Mouse (Mus musculus) forebrain, embryonic 11.5 days (tissue): ENCODE measurements around the gene Snap91. TPM values are rescaled to one million over a fixed set of nuclear protein-coding genes. Genes with fewer than 3 reads are reported as not detected.
A peak's percentile ranks its signal among the peaks of the same experiment; 100 is the strongest.

Experiments
- ATAC-seq: fragments of 200-750 bp; cut with Nextera tagmentation; replicated peaks from 2 replicates; pipeline ENCODE4 v1.8.0; 2017; ENCODE audit warnings: moderate TSS enrichment; ENCODE audit not compliant: low FRiP score
- DNase-seq: peaks from one replicate; pipeline ENCODE4 v3.0.0-alpha.2; 2017; ENCODE audit warnings: low spot score
- H3K27ac ChIP-seq: fragments of 300-500 bp; sonication (generic); 2 replicates; pipeline ENCODE4 v1.5.1; 2014; ENCODE audit warnings: low read depth, low read length
- H3K27me3 ChIP-seq: fragments of 300-500 bp; sonication (generic); 2 replicates; pipeline ENCODE4 v1.6.1; 2014; ENCODE audit warnings: mild to moderate bottlenecking, low read length, mixed read lengths; ENCODE audit not compliant: control insufficient read depth, insufficient read depth
- H3K36me3 ChIP-seq: fragments of 300-500 bp; sonication (generic); 2 replicates; pipeline ENCODE4 v1.6.1; 2014; ENCODE audit warnings: mild to moderate bottlenecking, low read length, moderate library complexity, mixed read lengths; ENCODE audit not compliant: control insufficient read depth, insufficient read depth
- H3K4me1 ChIP-seq: fragments of 300-500 bp; sonication (generic); replicated peaks from 2 replicates; pipeline ENCODE4 v1.6.1; 2014; ENCODE audit warnings: low read length, mixed read lengths; ENCODE audit not compliant: control insufficient read depth, insufficient read depth
- H3K4me2 ChIP-seq: fragments of 300-500 bp; sonication (generic); 2 replicates; pipeline ENCODE4 v1.6.1; 2014; ENCODE audit warnings: low read depth, mild to moderate bottlenecking, low read length, moderate library complexity, mixed read lengths; ENCODE audit not compliant: severe bottlenecking
- H3K4me3 ChIP-seq: fragments of 300-500 bp; sonication (generic); 2 replicates; pipeline ENCODE4 v1.5.1; 2014; ENCODE audit warnings: low read depth, low read length
- H3K9ac ChIP-seq: fragments of 300-500 bp; sonication (generic); 2 replicates; pipeline ENCODE4 v1.6.1; 2014; ENCODE audit warnings: low read length
- H3K9me3 ChIP-seq: fragments of 300-500 bp; sonication (generic); 2 replicates; pipeline ENCODE4 v1.6.1; 2016; ENCODE audit warnings: low read length, mixed read lengths; ENCODE audit not compliant: control insufficient read depth
- WGBS: fragments of 180-500 bp; shearing (Covaris S2); extraction: QIAGEN DNeasy Blood & Tissue Kit; methylation state at CpG from one replicate; pipeline ENCODE4 v1.1.7; 2014; 5-methylcytosine and 5-hydroxymethylcytosine counted together
- polyA plus RNA-seq: library from polyadenylated mRNA; unstranded; fragments of >200 nt; fragmentation: Nextera tagmentation; extraction: Ambion mirVana; gene quantifications from 2 replicates; pipeline ENCODE4 v1.2.1, GENCODE M21; 2014

The Snap91 gene
- 8.3 and 8.6 TPM in 2 replicates for polyA plus RNA-seq

- DNase-seq: peak; percentile 89
- Histone ChIP-seq H3K36me3 (no peaks in the 10 kb centered on the region), H3K9me3 (no peaks in the 10 kb centered on the region), H3K27ac (peak within 1 kb of the TSS; percentile 46; the same call in 1 of the 2 replicates), H3K4me2 (peak within 1 kb of the TSS; percentile 98), H3K4me1 (peaks cover 6% of the 10 kb centered on the region; the same call in 1 of the 2 replicates), H3K9ac (peak within 1 kb of the TSS; percentile 68), H3K4me3 (peak within 1 kb of the TSS; percentile 70), H3K27me3 (peaks cover 14% of the 10 kb centered on the region)
- peak; percentile 93 for ATAC-seq
- WGBS: 1% methylated on average over 102 of the region's 104 CpGs
These were observed at the start of gene Snap91 for GRCm38 (mm10) chr9:86880113-86880972. TSS of gene Snap91 (minus strand) at chr9:86880654.

DNA sequence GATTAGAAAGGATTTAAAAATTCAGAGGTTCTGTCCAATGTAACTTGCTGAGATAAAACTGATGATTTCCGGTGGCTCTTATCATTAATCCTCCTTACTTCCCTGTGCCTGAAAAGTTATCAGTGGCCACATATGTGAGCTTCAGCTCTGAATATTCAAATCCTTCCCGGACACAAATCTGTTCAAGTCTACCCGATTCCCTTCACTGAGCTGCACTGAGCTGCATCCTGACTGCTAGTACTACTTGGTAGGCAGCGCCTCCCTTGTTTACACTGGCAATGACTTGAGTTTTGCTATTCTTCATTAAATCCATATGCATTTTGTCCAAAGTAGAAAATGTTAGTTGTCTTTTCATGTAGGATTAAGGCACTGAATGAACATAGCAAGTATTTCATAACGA, 46.1 kb upstream of the Snap91 start:
- H3K4me2 ChIP-seq: no peak overlapping the region
- no peak overlapping the region for H3K9ac ChIP-seq
- no peaks in the 10 kb centered on the region for H3K9me3 ChIP-seq
- no peak for ATAC-seq
- WGBS: 82% methylated on average over 5 of the region's 5 CpGs
- H3K27ac ChIP-seq: no peak overlapping the region
- no peaks in the 10 kb centered on the region for H3K4me1 ChIP-seq
- no peak overlapping the region for H3K4me3 ChIP-seq
- no peak for DNase-seq
- no peaks in the 10 kb centered on the region for H3K27me3 ChIP-seq
- H3K36me3 ChIP-seq: no peaks in the 10 kb centered on the region

GRCm38 (mm10) chr9:86925688-86926087, 45.2 kb upstream of the Snap91 start:
- no peak for ATAC-seq
- 86% methylated on average over 6 of the region's 6 CpGs for WGBS
- no peak overlapping the region for H3K27ac ChIP-seq
- no peak overlapping the region for H3K4me2 ChIP-seq
- no peaks in the 10 kb centered on the region for H3K9me3 ChIP-seq
- H3K9ac ChIP-seq: no peak overlapping the region
- no peaks in the 10 kb centered on the region for H3K27me3 ChIP-seq
- no peak for DNase-seq
- H3K36me3 ChIP-seq: no peaks in the 10 kb centered on the region
- no peaks in the 10 kb centered on the region for H3K4me1 ChIP-seq
- H3K4me3 ChIP-seq: no peak overlapping the region

- no peaks in the 10 kb centered on the region for H3K9me3 ChIP-seq
- 57% methylated on average over 3 of the region's 3 CpGs for WGBS
- no peak overlapping the region for H3K9ac ChIP-seq
- H3K4me1 ChIP-seq: no peaks in the 10 kb centered on the region
- H3K27ac ChIP-seq: no peak overlapping the region
- no peak for DNase-seq
- no peak for ATAC-seq
- H3K4me3 ChIP-seq: no peak overlapping the region
- H3K4me2 ChIP-seq: no peak overlapping the region
- no peaks in the 10 kb centered on the region for H3K36me3 ChIP-seq
- H3K27me3 ChIP-seq: no peaks in the 10 kb centered on the region
These were observed 42.0 kb upstream of the Snap91 start for GRCm38 (mm10) chr9:86922430-86922829.

DNA sequence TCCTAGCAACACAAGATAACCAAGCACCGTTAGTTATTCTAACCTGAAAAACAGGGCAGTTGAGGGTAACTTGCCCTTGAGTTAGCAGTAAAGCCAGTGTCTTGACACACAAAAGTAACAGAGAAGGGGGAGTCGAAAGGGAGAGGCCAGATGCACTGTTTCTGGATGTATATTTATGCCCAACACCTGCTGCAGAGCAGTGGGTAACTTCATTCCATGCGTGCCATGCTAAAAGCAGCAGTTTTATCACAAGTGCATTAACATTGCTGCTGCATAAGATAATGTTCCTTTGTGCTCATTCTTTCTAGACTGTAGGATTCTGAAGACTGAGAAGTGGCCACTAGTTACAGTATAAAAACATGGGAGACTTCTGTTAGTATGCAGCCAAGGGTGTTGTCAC, 36.1 kb upstream of the Snap91 start:
- Histone ChIP-seq H3K4me1 (no peaks in the 10 kb centered on the region), H3K9ac (no peak overlapping the region), H3K9me3 (no peaks in the 10 kb centered on the region), H3K4me2 (no peak overlapping the region), H3K36me3 (no peaks in the 10 kb centered on the region), H3K4me3 (no peak overlapping the region), H3K27me3 (no peaks in the 10 kb centered on the region), H3K27ac (no peak overlapping the region)
- 86% methylated on average over 3 of the region's 3 CpGs for WGBS
- DNase-seq (no peak), ATAC-seq (no peak)

- 66% methylated on average over 4 of the region's 4 CpGs for WGBS
- no peak for ATAC-seq
- no peaks in the 10 kb centered on the region for H3K36me3 ChIP-seq
- no peaks in the 10 kb centered on the region for H3K9me3 ChIP-seq
- no peak overlapping the region for H3K27ac ChIP-seq
- no peak overlapping the region for H3K9ac ChIP-seq
- no peaks in the 10 kb centered on the region for H3K4me1 ChIP-seq
- H3K27me3 ChIP-seq: no peaks in the 10 kb centered on the region
- no peak overlapping the region for H3K4me3 ChIP-seq
- no peak for DNase-seq
- H3K4me2 ChIP-seq: no peak overlapping the region
These were observed 19.2 kb upstream of the Snap91 start for GRCm38 (mm10) chr9:86899502-86900199.

DNA sequence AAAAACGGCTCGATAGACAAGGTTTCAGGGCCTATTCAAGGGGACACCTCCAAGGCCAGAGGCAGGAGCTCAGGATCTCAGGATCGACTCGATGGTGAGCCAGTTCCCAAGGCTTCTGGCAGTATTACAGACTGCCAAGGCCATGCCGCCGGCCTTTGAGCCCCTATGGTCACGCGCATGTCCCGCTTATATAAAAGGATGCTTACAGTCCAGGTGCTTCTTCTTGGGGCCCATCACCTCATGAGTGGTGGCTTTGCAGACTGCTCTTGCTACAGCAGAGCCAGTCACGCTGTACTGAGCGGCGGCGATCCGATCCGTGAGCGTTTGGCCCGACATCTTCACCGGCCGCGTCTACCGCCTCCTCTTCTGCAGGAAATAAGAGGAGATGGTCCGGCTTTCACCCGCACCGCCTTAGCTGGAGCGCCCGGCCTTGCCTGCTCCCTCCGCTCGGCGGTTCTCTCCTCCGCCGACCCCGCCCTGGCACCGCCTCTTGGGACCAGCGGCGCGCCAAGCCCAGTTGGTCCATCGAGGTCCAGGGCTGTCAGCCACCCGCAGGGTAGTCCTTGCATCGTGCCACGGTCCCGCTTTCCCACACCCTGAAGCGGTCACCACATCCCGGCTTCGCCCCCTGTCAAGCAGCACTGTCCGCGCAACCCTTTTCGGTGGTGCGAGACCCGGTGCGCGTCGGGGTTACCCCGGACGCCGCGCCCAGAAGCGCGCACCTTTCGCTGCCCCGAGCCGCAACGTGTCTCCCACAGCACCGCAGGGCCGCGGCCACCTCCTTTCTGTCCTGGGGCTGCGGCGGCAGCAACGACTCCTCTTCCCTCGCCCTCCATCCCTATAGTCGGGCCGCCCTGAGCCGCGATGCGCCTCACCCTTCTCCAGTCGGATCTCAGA, 990 bp downstream of the Snap91 start:
- peak overlapping the region; percentile 70 for H3K4me3 ChIP-seq
- peak overlapping the region; percentile 98 for H3K4me2 ChIP-seq
- 0 out of 2 replicates have a peak overlapping the region, but pooled peaks have one; percentile 46 for H3K27ac ChIP-seq
- ATAC-seq (peak; percentile 43), DNase-seq (peak; percentile 77)
- peaks cover 6% of the 10 kb centered on the region; the same call in 1 of the 2 replicates for H3K4me1 ChIP-seq
- no peaks in the 10 kb centered on the region for H3K36me3 ChIP-seq
- peaks cover 14% of the 10 kb centered on the region for H3K27me3 ChIP-seq
- H3K9me3 ChIP-seq: no peaks in the 10 kb centered on the region
- under 1% methylated on average over 75 of the region's 75 CpGs for WGBS
- peak overlapping the region; percentile 68 for H3K9ac ChIP-seq

- H3K4me1 ChIP-seq: peaks cover 6% of the 10 kb centered on the region; the same call in 1 of the 2 replicates
- H3K4me2 ChIP-seq: peak overlapping the region; percentile 98
- H3K36me3 ChIP-seq: no peaks in the 10 kb centered on the region
- H3K4me3 ChIP-seq: peak overlapping the region; percentile 70; the same call in 1 of the 2 replicates
- no peak overlapping the region for H3K9ac ChIP-seq
- WGBS: 61% methylated on average over 6 of the region's 6 CpGs
- H3K27me3 ChIP-seq: peaks cover 14% of the 10 kb centered on the region
- no peaks in the 10 kb centered on the region for H3K9me3 ChIP-seq
- no peak overlapping the region for H3K27ac ChIP-seq
- ATAC-seq (no peak), DNase-seq (no peak)
These were observed 1.7 kb downstream of the Snap91 start for GRCm38 (mm10) chr9:86878716-86879115.
